Mouse (Mus musculus) CH12.LX (cell line): ENCODE measurements around the gene Pfpl. TPM values are rescaled to one million over a fixed set of nuclear protein-coding genes. Genes with fewer than 3 reads are reported as not detected.

Experiments used
- DNase-seq: peaks from one replicate; pipeline ENCODE4 v3.0.0-alpha.2; 2013; ENCODE audit errors: extremely low read depth
- H3K27ac ChIP-seq: 2 replicates; pipeline ENCODE4 v1.5.1; 2012; ENCODE audit warnings: low read depth, mild to moderate bottlenecking, control low read depth, moderate library complexity; ENCODE audit not compliant: insufficient read depth
- H3K27me3 ChIP-seq: replicated peaks from 2 replicates; pipeline ENCODE3; 2012; ENCODE audit warnings: inconsistent platforms
- H3K36me3 ChIP-seq, 2 experiments: replicated peaks in 1 of 2; 2 replicates each; pipeline versions ENCODE3 to v1.6.1; 2012; ENCODE audit warnings: inconsistent platforms in 1 of 2, low read length in 1 of 2, mild to moderate bottlenecking in 1 of 2, mixed read lengths in 1 of 2, moderate library complexity in 1 of 2; ENCODE audit not compliant: control insufficient read depth in 1 of 2, insufficient read depth in 1 of 2
- H3K4me1 ChIP-seq, 2 experiments: 2 replicates each; pipeline ENCODE4 v1.6.1; 2012; ENCODE audit warnings: inconsistent platforms in 1 of 2, moderate library complexity in 1 of 2; ENCODE audit not compliant: insufficient read depth in 2 of 2, control insufficient read depth in 1 of 2
- H3K4me2 ChIP-seq: 2 replicates; pipeline ENCODE4 v1.6.1; 2012; ENCODE audit warnings: low read depth, mild to moderate bottlenecking, control low read depth; ENCODE audit not compliant: poor library complexity, insufficient read depth, severe bottlenecking
- H3K4me3 ChIP-seq, 3 experiments: fragments of 150-350 bp in 1 of 3; sonication (generic) in 1 of 3; replicated peaks in 1 of 3; 2 replicates each; pipeline versions ENCODE3 to v1.5.1; 2011 to 2012; ENCODE audit warnings: low read depth in 2 of 3, low read length in 2 of 3, mild to moderate bottlenecking in 2 of 3, moderate library complexity in 2 of 3, control low read depth in 1 of 3, improper control_type of control experiment in 1 of 3, inconsistent platforms in 1 of 3, mixed read lengths in 1 of 3; ENCODE audit not compliant: poor library complexity in 1 of 3
- H3K79me2 ChIP-seq: replicated peaks from 2 replicates; pipeline ENCODE4 v1.6.1; 2012; ENCODE audit warnings: mild to moderate bottlenecking, moderate library complexity; ENCODE audit not compliant: control insufficient read depth, poor library complexity, insufficient read depth, severe bottlenecking; ENCODE audit errors: extremely low read depth
- H3K9ac ChIP-seq: 2 replicates; pipeline ENCODE4 v1.6.1; 2012; ENCODE audit warnings: low read depth, mild to moderate bottlenecking, control low read depth, moderate library complexity; ENCODE audit not compliant: insufficient read depth
- H3K9me3 ChIP-seq: replicated peaks from 2 replicates; pipeline ENCODE3; 2012; ENCODE audit warnings: low read length, inconsistent platforms, mixed read lengths
- BHLHE40 ChIP-seq: IDR thresholded peaks from 2 replicates; pipeline ENCODE4 v1.6.1; 2011; ENCODE audit warnings: mild to moderate bottlenecking, low read depth, low read length, improper control_type of control experiment
- CHD1 ChIP-seq: IDR thresholded peaks from 2 replicates; pipeline ENCODE4 v1.6.1; 2012; ENCODE audit warnings: low read depth, low read length, improper control_type of control experiment, inconsistent platforms
- CTCF ChIP-seq, 2 experiments: IDR thresholded peaks in 1 of 2; conservative IDR thresholded peaks in 1 of 2; 2 replicates each; pipeline ENCODE4 v1.5.1; 2011 to 2012; ENCODE audit warnings: low read depth in 2 of 2, low read length in 2 of 2, improper control_type of control experiment in 1 of 2, inconsistent platforms in 1 of 2, mild to moderate bottlenecking in 1 of 2, moderate library complexity in 1 of 2
- E2F4 ChIP-seq: IDR thresholded peaks from 2 replicates; pipeline ENCODE4 v1.6.1; 2011; ENCODE audit warnings: low read depth, low read length, improper control_type of control experiment; ENCODE audit not compliant: insufficient replicate concordance
- ELF1 ChIP-seq: IDR thresholded peaks from 2 replicates; pipeline ENCODE4 v1.6.1; 2014; ENCODE audit warnings: low read depth, mild to moderate bottlenecking, inconsistent platforms, low read length, improper control_type of control experiment
- EP300 ChIP-seq: IDR thresholded peaks from 2 replicates; pipeline ENCODE4 v1.6.1; 2011; ENCODE audit warnings: low read length, improper control_type of control experiment
- ETS1 ChIP-seq: conservative IDR thresholded peaks from 2 replicates; pipeline ENCODE4 v1.6.1; 2012; ENCODE audit warnings: low read depth, mild to moderate bottlenecking, inconsistent platforms, low read length, improper control_type of control experiment, moderate library complexity
- GABPA ChIP-seq: IDR thresholded peaks from 2 replicates; pipeline ENCODE4 v1.6.1; 2012; ENCODE audit warnings: low read depth, low read length, improper control_type of control experiment, inconsistent platforms; ENCODE audit not compliant: insufficient replicate concordance
- HCFC1 ChIP-seq: IDR thresholded peaks from 2 replicates; pipeline ENCODE4 v1.6.1; 2012; ENCODE audit warnings: low read depth, mild to moderate bottlenecking, inconsistent platforms, low read length, improper control_type of control experiment
- IRF4 ChIP-seq: IDR thresholded peaks from 2 replicates; pipeline ENCODE4 v1.6.1; 2014; ENCODE audit warnings: low read depth, mild to moderate bottlenecking, inconsistent platforms, low read length, improper control_type of control experiment
- JUN ChIP-seq: IDR thresholded peaks from 2 replicates; pipeline ENCODE4 v1.6.1; 2011; ENCODE audit warnings: low read depth, mild to moderate bottlenecking, low read length, improper control_type of control experiment, moderate library complexity; ENCODE audit not compliant: insufficient read depth
- KAT2A ChIP-seq: IDR thresholded peaks from 2 replicates; pipeline ENCODE4 v1.6.1; 2012; ENCODE audit warnings: low read length, improper control_type of control experiment, inconsistent platforms; ENCODE audit not compliant: insufficient replicate concordance
- MAFK ChIP-seq: IDR thresholded peaks from 2 replicates; pipeline ENCODE4 v1.6.1; 2011; ENCODE audit warnings: low read length, improper control_type of control experiment; ENCODE audit not compliant: insufficient replicate concordance
- MAX ChIP-seq: IDR thresholded peaks from 2 replicates; pipeline ENCODE4 v1.6.1; 2011; ENCODE audit warnings: low read length, improper control_type of control experiment
- MAZ ChIP-seq: IDR thresholded peaks from 2 replicates; pipeline ENCODE4 v1.6.1; 2012; ENCODE audit warnings: low read depth, mild to moderate bottlenecking, inconsistent platforms, low read length, improper control_type of control experiment, moderate library complexity
- MEF2A ChIP-seq: IDR thresholded peaks from 2 replicates; pipeline ENCODE4 v1.6.1; 2014; ENCODE audit warnings: low read depth, mild to moderate bottlenecking, inconsistent platforms, low read length, improper control_type of control experiment, borderline replicate concordance
- MXI1 ChIP-seq: IDR thresholded peaks from 2 replicates; pipeline ENCODE4 v1.6.1; 2011; ENCODE audit warnings: mild to moderate bottlenecking, low read depth, low read length, improper control_type of control experiment
- MYC ChIP-seq: IDR thresholded peaks from 2 replicates; pipeline ENCODE4 v1.6.1; 2011; ENCODE audit warnings: low read depth, mild to moderate bottlenecking, improper control_type of control experiment, low read length
- NELFE ChIP-seq: IDR thresholded peaks from 2 replicates; pipeline ENCODE4 v1.6.1; 2011; ENCODE audit warnings: low read depth, low read length, improper control_type of control experiment
- NRF1 ChIP-seq: IDR thresholded peaks from 2 replicates; pipeline ENCODE4 v1.6.1; 2014; ENCODE audit warnings: low read depth, mild to moderate bottlenecking, inconsistent platforms, low read length, improper control_type of control experiment, moderate library complexity
- PAX5 ChIP-seq: IDR thresholded peaks from 2 replicates; pipeline ENCODE4 v1.6.1; 2012; ENCODE audit warnings: low read length, inconsistent platforms, mixed read lengths
- POLR2AphosphoS2 ChIP-seq: IDR thresholded peaks from 2 replicates; pipeline ENCODE4 v1.6.1; 2011; ENCODE audit warnings: low read depth, low read length, improper control_type of control experiment
- RAD21 ChIP-seq: IDR thresholded peaks from 2 replicates; pipeline ENCODE4 v1.6.1; 2011; ENCODE audit warnings: low read depth, mild to moderate bottlenecking, low read length, improper control_type of control experiment, moderate library complexity
- RCOR1 ChIP-seq: conservative IDR thresholded peaks from 2 replicates; pipeline ENCODE4 v1.6.1; 2012; ENCODE audit warnings: low read depth, mild to moderate bottlenecking, inconsistent platforms, low read length, improper control_type of control experiment
- SIN3A ChIP-seq: IDR thresholded peaks from 2 replicates; pipeline ENCODE4 v1.6.1; 2012; ENCODE audit warnings: low read length, improper control_type of control experiment, inconsistent platforms
- SMC3 ChIP-seq: IDR thresholded peaks from 2 replicates; pipeline ENCODE4 v1.6.1; 2011; ENCODE audit warnings: low read depth, low read length, improper control_type of control experiment
- TBP ChIP-seq: conservative IDR thresholded peaks from 2 replicates; pipeline ENCODE4 v1.6.1; 2011; ENCODE audit warnings: low read depth, low read length, improper control_type of control experiment
- TCF12 ChIP-seq: IDR thresholded peaks from 2 replicates; pipeline ENCODE4 v1.6.1; 2014; ENCODE audit warnings: low read depth, mild to moderate bottlenecking, inconsistent platforms, low read length, improper control_type of control experiment
- UBTF ChIP-seq: IDR thresholded peaks from 2 replicates; pipeline ENCODE4 v1.6.1; 2012; ENCODE audit warnings: low read depth, mild to moderate bottlenecking, inconsistent platforms, low read length, improper control_type of control experiment, moderate library complexity
- USF1 ChIP-seq: IDR thresholded peaks from 2 replicates; pipeline ENCODE4 v1.6.1; 2014; ENCODE audit warnings: low read depth, mild to moderate bottlenecking, inconsistent platforms, low read length, improper control_type of control experiment
- USF2 ChIP-seq: conservative IDR thresholded peaks from 2 replicates; pipeline ENCODE4 v1.6.1; 2011; ENCODE audit warnings: low read depth, low read length, improper control_type of control experiment
- ZC3H11A ChIP-seq: IDR thresholded peaks from 2 replicates; pipeline ENCODE4 v1.6.1; 2012; ENCODE audit warnings: low read depth, mild to moderate bottlenecking, inconsistent platforms, low read length, improper control_type of control experiment
- ZKSCAN1 ChIP-seq: IDR thresholded peaks from 2 replicates; pipeline ENCODE4 v1.6.1; 2012; ENCODE audit warnings: low read depth, inconsistent platforms, low read length, improper control_type of control experiment, borderline replicate concordance
- ZMIZ1 ChIP-seq: IDR thresholded peaks from 2 replicates; pipeline ENCODE4 v1.6.1; 2012; ENCODE audit warnings: low read depth, mild to moderate bottlenecking, inconsistent platforms, low read length, improper control_type of control experiment
- ZNF384 ChIP-seq: IDR thresholded peaks from 2 replicates; pipeline ENCODE4 v1.6.1; 2012; ENCODE audit warnings: low read depth, low read length, improper control_type of control experiment, inconsistent platforms
- dilution Hi-C: fragments of 300-500 bp; cut with MboI; formaldehyde crosslinking; loops from 2 replicates; pipeline ENCODE4 v1.14.3; 2020; ENCODE audit warnings: low sequenced_read_pairs; ENCODE audit not compliant: extremely low pct_unique_long_range_greater_than_20kb, extremely low pct_ligation_motif_present
- in situ Hi-C: fragments of 300-500 bp; cut with MboI; formaldehyde crosslinking; loops from 3 replicates; pipeline ENCODE4 v1.14.3; 2019; ENCODE audit warnings: low sequenced_read_pairs, low pct_ligation_motif_present, low pct_unique_long_range_greater_than_20kb, mixed read lengths
- polyA plus RNA-seq: library from polyadenylated mRNA; unstranded; fragments of >175 nt; gene quantifications from 2 replicates; pipeline ENCODE4 v1.2.1, GENCODE M21; 2012; ENCODE audit warnings: low read depth; ENCODE audit not compliant: insufficient read length
- total RNA-seq, 2 experiments: library from RNA; depleted of rRNA; stranded (reverse); fragments of 300-350 nt in 1 of 2; fragments of >200 nt in 1 of 2; gene quantifications; 2 replicates each; pipeline ENCODE4 v1.2.3; 2012 to 2014

Pfpl gene
- total and polyA plus RNA-seq, 3 experiments, result not detected

- H3K4me1 ChIP-seq, result peaks cover 9 to 35% of the 10 kb centered on the region in 2 experiments
Measured at GRCm38 (mm10) chr19:12464127-12464526, 36.4 kb downstream of the Pfpl start.

GRCm38 (mm10) chr19:12464674-12465073, 37.0 kb downstream of the Pfpl start:
- peak overlapping the region; percentile 88 for H3K9ac ChIP-seq
- peak overlapping the region; percentile 84 for H3K27ac ChIP-seq
- no peak for DNase-seq
- dilution Hi-C loops, result no loop called here
- peak overlapping the region; percentile 87; the same call in 1 of the 2 replicates for H3K4me2 ChIP-seq
- no peaks in the 10 kb centered on the region for H3K9me3 ChIP-seq
- peaks cover 9 to 35% of the 10 kb centered on the region in 2 experiments for H3K4me1 ChIP-seq
- in situ Hi-C loops, result loop anchor here (5.0 kb wide), 1 partner anchor 38 kb away; the partner anchor contains the start of gene Dtx4
- H3K4me3 ChIP-seq, result peak overlapping the region; percentile 74 to 99 (median 92)
- H3K36me3 ChIP-seq, result peaks cover 14 to 66% of the 10 kb centered on the region in 2 experiments
- no peak for TF ChIP-seq MAX
- TF ChIP-seq POLR2AphosphoS2, result peak; percentile 22; the same call in 1 of the 2 replicates
- H3K79me2 ChIP-seq, result peaks cover 50% of the 10 kb centered on the region
- no peaks in the 10 kb centered on the region for H3K27me3 ChIP-seq

More at GRCm38 (mm10) chr19:12464127-12464526, 36.4 kb downstream of the Pfpl start:
- Histone ChIP-seq H3K9me3 (no peaks in the 10 kb centered on the region), H3K27ac (peak overlapping the region; percentile 84), H3K4me3 (peak overlapping the region; percentile 74 to 99 (median 92)), H3K79me2 (peaks cover 50% of the 10 kb centered on the region), H3K36me3 (peaks cover 8 to 60% of the 10 kb centered on the region in 2 experiments), H3K27me3 (no peaks in the 10 kb centered on the region), H3K4me2 (peak overlapping the region; percentile 87), H3K9ac (peak overlapping the region; percentile 88)
- no peak for DNase-seq
- TF ChIP-seq USF1 (no peak), USF2 (no peak), MYC (no peak), JUN (no peak), MAX (peak; percentile 48; the same call in 1 of the 2 replicates), CTCF (conservative IDR thresholded peaks at IDR 0.05 in 1 of 2, IDR thresholded peaks at IDR 0.05 in 1 of 2; ENCODE audit: low read depth in 2 of 2, low read length in 2 of 2) (no peak), HCFC1 (no peak), E2F4 (no peak), NRF1 (no peak), ZNF384 (no peak), KAT2A (0 out of 2 replicates have a peak, but pooled peaks have one; percentile 36), MEF2A (no peak), MAZ (no peak; the same call in 1 of the 2 replicates), PAX5 (no peak), MXI1 (no peak), ZC3H11A (no peak), ETS1 (no peak), TCF12 (no peak), UBTF (no peak), RCOR1 (peak; percentile 56; the same call in 1 of the 2 replicates), SIN3A (no peak; the same call in 1 of the 2 replicates), RAD21 (no peak), ELF1 (0 out of 2 replicates have a peak, but pooled peaks have one; percentile 15), CHD1 (no peak; the same call in none of the 2 replicates), BHLHE40 (no peak), EP300 (no peak; the same call in 1 of the 2 replicates), TBP (no peak; the same call in none of the 2 replicates), MAFK (no peak), NELFE (0 out of 2 replicates have a peak, but pooled peaks have one; percentile 13), ZMIZ1 (peak; percentile 66; the same call in 1 of the 2 replicates), ZKSCAN1 (no peak), GABPA (no peak), POLR2AphosphoS2 (peak; percentile 53; the same call in 1 of the 2 replicates), IRF4 (peak; percentile 13), SMC3 (no peak; the same call in 1 of the 2 replicates)
- dilution Hi-C loops (no loop called here), in situ Hi-C loops (loop anchor here (5.0 kb wide), 1 partner anchor 38 kb away; the partner anchor contains the start of gene Dtx4)
